Mouse (Mus musculus) hindbrain, embryonic 14.5 days (tissue): Measurements from ENCODE around the gene Arpp21. TPM values are rescaled to one million over a fixed set of nuclear protein-coding genes. Genes with fewer than 3 reads are reported as not detected.

Source experiments
- ATAC-seq: fragments of 200-750 bp; cut with Nextera tagmentation; 2 replicates; pipeline ENCODE4 v1.8.0; 2017; ENCODE audit warnings: moderate number of reproducible peaks, mild to moderate bottlenecking, moderate TSS enrichment, moderate library complexity; ENCODE audit not compliant: low FRiP score
- DNase-seq: peaks from one replicate; pipeline ENCODE4 v3.0.0-alpha.2; 2015; ENCODE audit warnings: low spot score
- H3K27ac ChIP-seq: fragments of 300-500 bp; sonication (generic); 2 replicates; pipeline ENCODE4 v1.5.1; 2014; ENCODE audit warnings: mild to moderate bottlenecking, moderate library complexity
- H3K27me3 ChIP-seq: fragments of 300-500 bp; sonication (generic); 2 replicates; pipeline ENCODE4 v1.6.1; 2014; ENCODE audit warnings: mild to moderate bottlenecking, low read length, mixed read lengths; ENCODE audit not compliant: control insufficient read depth, insufficient read depth
- H3K36me3 ChIP-seq: fragments of 300-500 bp; sonication (generic); replicated peaks from 2 replicates; pipeline ENCODE4 v1.6.1; 2014; ENCODE audit not compliant: control insufficient read depth, insufficient read depth
- H3K4me1 ChIP-seq: fragments of 300-500 bp; sonication (generic); replicated peaks from 2 replicates; pipeline ENCODE4 v1.6.1; 2014; ENCODE audit warnings: antibody characterized with exemption, low read length, mixed read lengths; ENCODE audit not compliant: control insufficient read depth, insufficient read depth
- H3K4me2 ChIP-seq: fragments of 300-500 bp; sonication (generic); replicated peaks from 2 replicates; pipeline ENCODE4 v1.6.1; 2014; ENCODE audit warnings: mild to moderate bottlenecking, moderate library complexity
- H3K4me3 ChIP-seq: fragments of 300-500 bp; sonication (generic); replicated peaks from 2 replicates; pipeline ENCODE4 v1.5.1; 2014; ENCODE audit warnings: mild to moderate bottlenecking, low read length
- H3K9ac ChIP-seq: fragments of 300-500 bp; sonication (generic); 2 replicates; pipeline ENCODE4 v1.6.1; 2014
- H3K9me3 ChIP-seq: fragments of 300-500 bp; sonication (generic); 2 replicates; pipeline ENCODE4 v1.6.1; 2016; ENCODE audit warnings: low read length; ENCODE audit not compliant: control insufficient read depth
- WGBS: fragments of 180-500 bp; shearing (Covaris S2); extraction: QIAGEN DNeasy Blood & Tissue Kit; methylation state at CpG from one replicate; pipeline ENCODE4 v1.1.7; 2014; 5-methylcytosine and 5-hydroxymethylcytosine counted together
- polyA plus RNA-seq: library from polyadenylated mRNA; unstranded; fragments of >200 nt; fragmentation: Nextera tagmentation; extraction: Ambion mirVana; gene quantifications from 2 replicates; pipeline ENCODE4 v1.2.1, GENCODE M21; 2014

Arpp21 gene
- polyA plus RNA-seq, 1 experiment from 2014 or later = 40.8 TPM

DNA sequence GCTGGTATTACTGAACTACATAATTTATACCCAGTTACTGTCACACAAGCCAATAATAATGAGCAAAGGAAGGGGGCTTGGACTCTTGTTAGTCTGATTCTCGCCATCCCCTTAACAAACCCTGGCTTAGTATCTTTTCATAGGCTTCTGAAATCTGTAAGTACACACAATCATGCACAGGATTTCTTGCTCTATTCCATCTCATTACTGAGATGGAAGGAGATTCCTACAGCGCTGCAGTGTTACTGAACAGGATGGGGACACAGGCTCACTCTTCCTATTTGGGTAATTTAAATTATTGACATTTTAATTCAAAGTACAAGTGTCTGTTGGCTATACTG, 132.9 kb downstream of the Arpp21 start:
- ATAC-seq = no peak
- H3K36me3 ChIP-seq = no peaks in the 10 kb centered on the region
- H3K27me3 ChIP-seq = no peaks in the 10 kb centered on the region
- H3K9me3 ChIP-seq = no peaks in the 10 kb centered on the region
- H3K27ac ChIP-seq = peak overlapping the region; percentile 29; the same call in 1 of the 2 replicates
- H3K4me3 ChIP-seq = no peak overlapping the region
- WGBS = 61% methylated on average over 2 of the region's 2 CpGs
- peaks cover 12% of the 10 kb centered on the region; the same call in 1 of the 2 replicates for H3K4me1 ChIP-seq
- no peak for DNase-seq
- H3K9ac ChIP-seq = no peak overlapping the region
- no peak overlapping the region for H3K4me2 ChIP-seq

DNA sequence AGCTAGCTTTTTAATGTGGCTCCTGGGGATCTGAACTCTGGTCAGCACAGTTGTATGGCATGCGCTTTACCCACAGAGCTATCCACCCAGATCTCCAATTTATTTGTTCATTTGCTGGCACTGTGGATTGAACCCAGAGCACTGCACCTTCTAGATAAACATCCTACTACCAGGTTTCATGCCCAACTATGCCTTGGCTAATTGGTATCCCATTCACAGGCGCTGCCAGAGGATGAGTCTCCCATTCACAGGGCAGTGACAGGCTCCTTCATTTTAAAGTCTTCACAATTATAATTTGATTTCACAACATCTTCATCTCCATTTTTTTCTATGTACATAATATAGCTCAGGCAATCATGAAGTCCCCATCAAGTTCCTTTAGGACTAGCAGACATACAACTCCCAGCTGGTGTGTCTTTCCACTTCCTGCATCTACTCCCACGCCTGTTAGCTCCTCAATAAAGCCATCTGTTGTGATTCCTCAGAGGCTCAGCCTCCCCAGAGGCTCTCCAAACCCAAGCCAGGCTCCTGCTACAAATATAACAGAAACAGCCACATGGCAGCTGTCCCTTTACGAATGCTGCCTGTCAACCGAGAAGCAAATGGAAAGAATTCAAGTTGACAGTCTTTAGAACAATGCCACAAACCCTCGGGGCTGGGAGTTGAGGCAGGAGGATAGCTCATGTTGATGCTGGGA, 133.4 kb downstream of the Arpp21 start:
- ATAC-seq (peak; percentile 66), DNase-seq (peak; percentile 71)
- H3K9me3 ChIP-seq = no peaks in the 10 kb centered on the region
- H3K9ac ChIP-seq = no peak overlapping the region
- H3K27me3 ChIP-seq = no peaks in the 10 kb centered on the region
- no peak overlapping the region for H3K4me2 ChIP-seq
- H3K4me1 ChIP-seq = peaks cover 12% of the 10 kb centered on the region; the same call in 1 of the 2 replicates
- no peak overlapping the region for H3K4me3 ChIP-seq
- H3K27ac ChIP-seq = 0 out of 2 replicates have a peak overlapping the region, but pooled peaks have one; percentile 29
- no peaks in the 10 kb centered on the region for H3K36me3 ChIP-seq
- 27% methylated on average over 6 of the region's 6 CpGs for WGBS

DNA sequence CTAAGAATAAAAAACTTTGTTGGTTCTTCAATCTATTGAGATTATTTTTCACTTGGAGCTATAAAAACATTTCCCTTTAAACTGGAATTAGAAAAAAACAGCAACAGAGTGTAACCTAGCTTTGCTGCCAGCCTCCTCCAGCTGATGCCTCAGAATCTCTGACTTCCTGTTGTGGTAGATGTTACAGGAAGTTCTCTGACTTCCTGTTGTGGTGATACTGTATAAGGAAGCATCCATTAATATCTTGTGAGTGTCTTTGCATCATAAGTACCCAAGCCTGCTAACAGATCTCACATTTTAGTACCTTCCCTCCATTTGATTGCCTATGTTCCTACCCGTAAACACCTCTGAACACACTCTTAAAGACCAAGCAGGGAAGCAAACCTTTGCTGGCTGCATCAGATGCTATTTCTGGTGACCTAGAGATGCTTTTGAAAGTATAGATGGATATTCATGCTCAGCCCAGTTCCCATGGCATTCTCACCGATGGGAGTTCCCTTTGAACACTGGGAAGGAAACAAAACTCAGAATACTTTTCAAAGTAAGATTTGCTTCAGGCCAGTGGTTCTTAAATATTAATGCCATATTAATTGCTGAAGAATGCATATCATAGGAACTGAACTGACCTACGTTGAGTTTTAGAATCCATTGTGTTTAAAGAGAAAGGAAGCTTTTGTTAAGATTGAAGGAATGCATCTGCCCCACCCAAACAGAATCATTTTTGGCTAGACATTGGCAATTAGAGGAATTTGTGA, 134.7 kb downstream of the Arpp21 start:
- peaks cover 12% of the 10 kb centered on the region; the same call in 1 of the 2 replicates for H3K4me1 ChIP-seq
- DNase-seq (no peak), ATAC-seq (no peak)
- WGBS = 53% methylated on average over 3 of the region's 3 CpGs
- no peak overlapping the region for H3K4me2 ChIP-seq
- H3K36me3 ChIP-seq = no peaks in the 10 kb centered on the region
- H3K9me3 ChIP-seq = no peaks in the 10 kb centered on the region
- no peak overlapping the region for H3K4me3 ChIP-seq
- H3K27me3 ChIP-seq = no peaks in the 10 kb centered on the region
- H3K9ac ChIP-seq = no peak overlapping the region
- H3K27ac ChIP-seq = 0 out of 2 replicates have a peak overlapping the region, but pooled peaks have one; percentile 43

- DNase-seq (no peak), ATAC-seq (no peak)
- Histone ChIP-seq H3K27me3 (no peaks in the 10 kb centered on the region), H3K9me3 (no peaks in the 10 kb centered on the region), H3K9ac (no peak overlapping the region), H3K36me3 (no peaks in the 10 kb centered on the region), H3K4me1 (peaks cover 10% of the 10 kb centered on the region; the same call in 1 of the 2 replicates), H3K27ac (peak overlapping the region; percentile 47), H3K4me2 (no peak overlapping the region), H3K4me3 (no peak overlapping the region)
- WGBS = 52% methylated on average over 6 of the region's 6 CpGs
Observed at GRCm38 (mm10) chr9:112098267-112098666, 137.5 kb downstream of the Arpp21 start.

DNA sequence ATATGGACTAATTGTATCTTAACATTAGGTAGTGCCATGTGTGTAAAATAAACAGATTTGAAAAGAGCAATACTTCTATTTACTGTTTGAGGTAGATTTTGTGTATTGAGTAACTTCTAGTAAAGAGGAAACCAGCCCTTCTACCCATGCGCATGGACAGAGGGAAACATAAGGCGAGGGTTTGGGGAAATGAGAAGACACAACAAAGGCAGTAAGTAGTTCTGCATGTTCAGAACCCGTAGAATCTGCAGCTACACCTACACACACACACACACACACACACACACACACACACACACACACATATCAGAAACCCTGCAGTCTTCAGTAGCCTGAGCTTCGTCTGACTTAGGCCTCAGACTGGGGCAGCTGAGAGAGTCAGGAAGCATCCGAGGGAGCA, 140.0 kb downstream of the Arpp21 start:
- WGBS = 82% methylated on average over 5 of the region's 5 CpGs
- Histone ChIP-seq H3K9ac (no peak overlapping the region), H3K4me1 (0 out of 2 replicates have a peak, but pooled peaks cover 2% of the 10 kb centered on the region), H3K4me3 (no peak overlapping the region), H3K27me3 (no peaks in the 10 kb centered on the region), H3K9me3 (no peaks in the 10 kb centered on the region), H3K36me3 (no peaks in the 10 kb centered on the region), H3K4me2 (no peak overlapping the region), H3K27ac (no peak overlapping the region)
- no peak for DNase-seq
- no peak for ATAC-seq

GRCm38 (mm10) chr9:112095198-112095597, 140.5 kb downstream of the Arpp21 start:
- DNase-seq = no peak
- Histone ChIP-seq H3K9ac (no peak overlapping the region), H3K4me3 (no peak overlapping the region), H3K4me2 (no peak overlapping the region), H3K27me3 (no peaks in the 10 kb centered on the region), H3K27ac (no peak overlapping the region), H3K9me3 (no peaks in the 10 kb centered on the region), H3K4me1 (0 out of 2 replicates have a peak, but pooled peaks cover 2% of the 10 kb centered on the region), H3K36me3 (no peaks in the 10 kb centered on the region)
- ATAC-seq = no peak
- WGBS = 80% methylated on average over 2 of the region's 2 CpGs

DNA sequence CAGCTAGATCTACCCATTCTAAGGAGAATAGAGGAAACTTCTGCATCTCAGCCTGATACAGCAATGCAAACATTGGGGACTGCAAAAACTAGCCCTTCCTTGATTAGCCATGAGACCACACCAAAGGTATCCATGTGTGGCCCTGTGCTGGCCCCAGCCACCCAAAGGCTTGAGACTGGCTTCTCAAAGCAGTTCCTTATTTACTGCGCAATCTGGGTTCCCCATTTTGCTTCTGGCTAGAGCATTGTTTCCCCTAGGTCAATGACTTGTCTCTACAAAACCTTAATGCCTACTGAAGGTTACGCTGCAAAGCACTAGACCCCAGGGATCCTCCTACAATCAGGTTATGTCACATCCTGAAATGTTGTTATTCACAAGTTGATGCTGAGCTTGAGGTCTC, 156.8 kb downstream of the Arpp21 start:
- no peak for DNase-seq
- no peak overlapping the region for H3K9ac ChIP-seq
- H3K4me3 ChIP-seq = no peak overlapping the region
- no peaks in the 10 kb centered on the region for H3K27me3 ChIP-seq
- H3K27ac ChIP-seq = no peak overlapping the region
- H3K36me3 ChIP-seq = no peaks in the 10 kb centered on the region
- 96% methylated on average over 2 of the region's 2 CpGs for WGBS
- no peaks in the 10 kb centered on the region for H3K9me3 ChIP-seq
- no peak overlapping the region for H3K4me2 ChIP-seq
- H3K4me1 ChIP-seq = peaks cover 16% of the 10 kb centered on the region
- ATAC-seq = no peak

- no peak for ATAC-seq
- WGBS = 45% methylated on average over 4 of the region's 4 CpGs
- Histone ChIP-seq H3K36me3 (no peaks in the 10 kb centered on the region), H3K9ac (no peak overlapping the region), H3K4me2 (no peak overlapping the region), H3K4me1 (peaks cover 16% of the 10 kb centered on the region), H3K27me3 (no peaks in the 10 kb centered on the region), H3K4me3 (no peak overlapping the region), H3K27ac (no peak overlapping the region), H3K9me3 (no peaks in the 10 kb centered on the region)
- DNase-seq = no peak
Observed at GRCm38 (mm10) chr9:112078453-112078852, 157.3 kb downstream of the Arpp21 start.

DNA sequence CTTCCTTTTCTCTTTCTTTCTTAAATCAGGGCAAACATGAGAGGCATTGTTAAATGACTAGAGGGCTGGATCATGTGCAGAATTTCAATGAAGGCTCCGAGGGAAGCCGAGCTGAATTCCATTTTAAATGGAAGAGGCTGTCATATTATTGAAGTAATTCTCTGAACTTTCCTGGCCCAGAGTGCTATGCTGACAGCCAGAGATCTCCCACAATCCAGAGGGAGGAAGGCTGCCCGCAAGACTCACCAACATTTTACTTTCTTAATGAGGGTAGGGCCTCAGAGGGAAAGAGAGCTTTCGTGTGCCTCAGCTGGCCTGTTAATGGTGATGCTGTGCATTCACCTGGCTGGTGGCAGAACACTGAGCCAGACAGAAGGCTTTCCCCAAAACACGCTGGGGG, 160.5 kb downstream of the Arpp21 start:
- DNase-seq (no peak), ATAC-seq (peak; percentile 55; the same call in 1 of the 2 replicates)
- 0 out of 2 replicates have a peak overlapping the region, but pooled peaks have one; percentile 4 for H3K4me2 ChIP-seq
- WGBS = 27% methylated on average over 5 of the region's 5 CpGs
- peak overlapping the region; percentile 69 for H3K27ac ChIP-seq
- H3K27me3 ChIP-seq = no peaks in the 10 kb centered on the region
- no peak overlapping the region for H3K9ac ChIP-seq
- H3K36me3 ChIP-seq = no peaks in the 10 kb centered on the region
- H3K4me1 ChIP-seq = peaks cover 20% of the 10 kb centered on the region
- no peaks in the 10 kb centered on the region for H3K9me3 ChIP-seq
- H3K4me3 ChIP-seq = no peak overlapping the region
